Comparison of ENCODE assay signal across 8 mouse cellular contexts in the genomic region with DNA sequence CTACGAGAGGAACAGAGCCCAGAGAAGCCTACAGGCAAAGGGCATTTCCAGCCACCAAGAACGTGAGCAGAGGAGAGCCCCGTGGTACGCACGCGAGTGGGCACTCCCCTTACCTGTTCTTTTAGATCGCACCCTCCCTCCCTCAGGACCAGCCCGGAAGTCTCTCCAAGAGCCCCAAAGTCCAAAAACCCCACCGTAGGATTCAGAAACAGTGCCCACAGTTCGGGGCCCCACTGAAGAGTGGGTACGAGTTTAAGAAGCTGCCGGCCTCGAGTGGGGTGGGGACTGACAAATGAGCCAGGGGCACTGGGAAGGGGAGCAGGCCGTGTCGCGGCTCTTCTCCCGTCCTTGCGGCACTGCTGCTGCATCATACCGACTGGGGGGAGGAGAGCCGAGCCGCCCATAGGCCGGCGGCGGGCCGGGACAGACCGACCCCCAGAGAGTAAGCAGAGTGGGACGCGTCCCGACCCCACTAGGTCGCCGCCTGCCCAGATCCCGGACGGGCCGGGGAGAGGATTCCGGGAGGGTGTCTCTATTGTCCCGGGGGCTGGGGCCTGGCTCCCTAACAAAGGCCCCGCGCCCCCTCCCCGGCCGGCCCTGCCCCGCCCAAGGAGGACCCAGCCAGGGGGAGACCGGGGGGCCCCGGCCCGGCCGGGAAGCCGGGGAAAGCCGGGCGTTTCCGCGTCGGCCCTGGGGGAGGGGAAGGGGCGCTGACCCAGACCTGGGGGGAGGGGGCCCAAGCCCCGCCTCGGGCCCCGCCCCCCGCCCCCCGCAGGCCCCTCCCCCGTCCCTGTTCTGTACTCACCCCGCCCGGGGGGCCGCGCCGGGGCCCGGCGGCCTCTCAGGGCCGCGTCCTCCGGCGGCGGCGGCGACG. TPM values are rescaled to one million over a fixed set of nuclear protein-coding genes. Genes with fewer than 3 reads are reported as not detected.
DNase-seq lines count a peak whose midpoint lies in the region; ATAC-seq and TF ChIP-seq lines count a peak whose summit lies in the region.

No protein-coding gene starts in this region.

- H3K36me3 ChIP-seq in intestine, embryonic 16.5 days (ENCODE audit: control insufficient read depth, insufficient read depth, low read length), result peaks cover 4% of the 10 kb centered on the region; the same call in 1 of the 2 replicates
- H3K36me3 ChIP-seq in lung, embryonic 16.5 days (ENCODE audit: control insufficient read depth, insufficient read depth, low read length), result peaks cover 23% of the 10 kb centered on the region
- peaks cover 23% of the 10 kb centered on the region for H3K36me3 ChIP-seq in small intestine, adult 2 months (ENCODE audit: control insufficient read depth, insufficient read depth, low read length)

- TF ChIP-seq CTCF in brain, embryonic 14.5 days (IDR thresholded peaks at IDR 0.05; ENCODE audit: borderline replicate concordance, extremely low read depth, insufficient read depth, insufficient read length), result no peak
- TF ChIP-seq CTCF in small intestine, adult 2 months (IDR thresholded peaks at IDR 0.05; ENCODE audit: extremely low read depth, insufficient read length, insufficient replicate concordance, low read depth, low read length), result no peak

- no peaks in the 10 kb centered on the region for H3K27me3 ChIP-seq in intestine, embryonic 16.5 days (replicated peaks; ENCODE audit: control insufficient read depth, insufficient read depth, low read length)
- no peaks in the 10 kb centered on the region for H3K27me3 ChIP-seq in lung, embryonic 16.5 days (ENCODE audit: control insufficient read depth, insufficient read depth, low read depth, low read length)
- no peaks in the 10 kb centered on the region for H3K27me3 ChIP-seq in small intestine, adult 2 months (ENCODE audit: control insufficient read depth, insufficient read depth, low read length)

- peak; percentile 16 for ATAC-seq in intestine, embryonic 16.5 days
- peak; percentile 41; the same call in 1 of the 2 replicates for ATAC-seq in lung, embryonic 16.5 days (ENCODE audit: low read depth)

- 2% methylated on average over 43 of the region's 73 CpGs for WGBS in intestine, embryonic 16.5 days
- WGBS in lung, embryonic 16.5 days, result 1% methylated on average over 19 of the region's 73 CpGs
- WGBS in small intestine, adult 2 months, result 1% methylated on average over 46 of the region's 73 CpGs

- H3K4me2 ChIP-seq in intestine, embryonic 16.5 days (ENCODE audit: low read depth, low read length), result peak overlapping the region; percentile 79
- H3K4me2 ChIP-seq in lung, embryonic 16.5 days (ENCODE audit: low read depth, low read length), result peak overlapping the region; percentile 56

- peak overlapping the region; percentile 93 for H3K9ac ChIP-seq in intestine, embryonic 16.5 days (ENCODE audit: low read depth, low read length)
- H3K9ac ChIP-seq in lung, embryonic 16.5 days (ENCODE audit: low read length), result peak overlapping the region; percentile 90

- peak; percentile 46 to 68 for DNase-seq in layer of hippocampus, postnatal 10 days (ENCODE audit: low spot score in 2 of 2)
- no peak for DNase-seq in layer of hippocampus, adult 18-20 months (ENCODE audit: low spot score in 2 of 2)
- peak; percentile 78 for DNase-seq in brain, embryonic 14.5 days (ENCODE audit: low read depth)
- peak; percentile 36 for DNase-seq in forelimb bud, embryonic 11.5 days (ENCODE audit: low read depth, low spot score)
- DNase-seq in T-cell, adult 2 months (ENCODE audit: low spot score), result no peak

- no peaks in the 10 kb centered on the region for H3K9me3 ChIP-seq in intestine, embryonic 16.5 days (ENCODE audit: control insufficient read depth, low read length)
- no peaks in the 10 kb centered on the region for H3K9me3 ChIP-seq in lung, embryonic 16.5 days (ENCODE audit: control insufficient read depth, low read length)

- H3K27ac ChIP-seq in intestine, embryonic 16.5 days (ENCODE audit: low read length), result peak overlapping the region; percentile 99
- peak overlapping the region; percentile 99 for H3K27ac ChIP-seq in lung, embryonic 16.5 days (ENCODE audit: low read length)
- peak overlapping the region; percentile 84 for H3K27ac ChIP-seq in small intestine, adult 2 months (ENCODE audit: insufficient read depth, low read depth, low read length)

- peak; percentile 15; the same call in 1 of the 2 replicates for TF ChIP-seq POLR2A in brain, embryonic 14.5 days (IDR thresholded peaks at IDR 0.05; ENCODE audit: borderline replicate concordance, extremely low read depth, insufficient read depth, insufficient read length, poor library complexity, severe bottlenecking)
- no peak; the same call in 1 of the 2 replicates for TF ChIP-seq POLR2A in small intestine, adult 2 months (IDR thresholded peaks at IDR 0.05; ENCODE audit: low read depth, low read length)

- H3K4me1 ChIP-seq in intestine, embryonic 16.5 days (ENCODE audit: control insufficient read depth, insufficient read depth, low read length), result peaks cover 11% of the 10 kb centered on the region
- H3K4me1 ChIP-seq in lung, embryonic 16.5 days (replicated peaks; ENCODE audit: control insufficient read depth, insufficient read depth, low read length), result peaks cover 18% of the 10 kb centered on the region
- H3K4me1 ChIP-seq in small intestine, adult 2 months (ENCODE audit: control insufficient read depth, insufficient read depth, insufficient read length, low read length), result peaks cover 7% of the 10 kb centered on the region; the same call in 1 of the 2 replicates

- H3K4me3 ChIP-seq in intestine, embryonic 16.5 days (ENCODE audit: low read length), result peak overlapping the region; percentile 89
- H3K4me3 ChIP-seq in lung, embryonic 16.5 days (ENCODE audit: low read length), result peak overlapping the region; percentile 79
- H3K4me3 ChIP-seq in small intestine, adult 2 months (ENCODE audit: low read depth, low read length), result peak overlapping the region; percentile 68

RNA-seq across cellular contexts. Expression of gene Atxn7l3, which starts 0.6 kb away (rescaled TPM):
- total RNA-seq in layer of hippocampus, postnatal 10 days (2021), result 100 to 1,000 TPM; 146 to 150 TPM
- 100 to 1,000 TPM; 168 to 171 TPM for total RNA-seq in layer of hippocampus, adult 18-20 months (2021)
- polyA plus RNA-seq in brain, embryonic 14.5 days (2012; rRNA removed), result 116 and 130 TPM in 2 replicates
- polyA plus RNA-seq in intestine, embryonic 16.5 days (2015; fragmentation: Nextera tagmentation; extraction: Ambion mirVana), result 8.8 and 9.0 TPM in 2 replicates
- polyA plus RNA-seq in lung, embryonic 16.5 days (2015; fragmentation: Nextera tagmentation; extraction: Ambion mirVana), result 11.1 and 11.6 TPM in 2 replicates
- 15.1 and 30.2 TPM in 2 replicates for polyA plus RNA-seq in small intestine, adult 2 months (2012; rRNA removed)

RNA-seq across cellular contexts. Expression of gene Tmub2, which starts 11.1 kb away (rescaled TPM):
- total RNA-seq in layer of hippocampus, postnatal 10 days (2021), result 10 to 100 TPM; 55.2 to 60.4 TPM
- 10 to 100 TPM; 62.3 to 67.6 TPM for total RNA-seq in layer of hippocampus, adult 18-20 months (2021)
- 74.7 and 88.3 TPM in 2 replicates for polyA plus RNA-seq in brain, embryonic 14.5 days (2012; rRNA removed)
- 52.0 and 54.3 TPM in 2 replicates for polyA plus RNA-seq in intestine, embryonic 16.5 days (2015; fragmentation: Nextera tagmentation; extraction: Ambion mirVana)
- 52.8 and 60.2 TPM in 2 replicates for polyA plus RNA-seq in lung, embryonic 16.5 days (2015; fragmentation: Nextera tagmentation; extraction: Ambion mirVana)
- polyA plus RNA-seq in small intestine, adult 2 months (2012; rRNA removed), result 29.4 and 60.2 TPM in 2 replicates

RNA-seq across cellular contexts. Expression of gene Ubtf, which starts 23.7 kb away (rescaled TPM):
- 100 to 1,000 TPM; 112 to 125 TPM for total RNA-seq in layer of hippocampus, postnatal 10 days (2021)
- 100 to 1,000 TPM; 131 to 135 TPM for total RNA-seq in layer of hippocampus, adult 18-20 months (2021)
- 57.7 and 80.5 TPM in 2 replicates for polyA plus RNA-seq in brain, embryonic 14.5 days (2012; rRNA removed)
- polyA plus RNA-seq in intestine, embryonic 16.5 days (2015; fragmentation: Nextera tagmentation; extraction: Ambion mirVana), result 65.5 and 66.0 TPM in 2 replicates
- polyA plus RNA-seq in lung, embryonic 16.5 days (2015; fragmentation: Nextera tagmentation; extraction: Ambion mirVana), result 69.6 and 73.0 TPM in 2 replicates
- polyA plus RNA-seq in small intestine, adult 2 months (2012; rRNA removed), result 10.5 and 17.6 TPM in 2 replicates

RNA-seq across cellular contexts. Expression of gene Asb16, which starts 27.3 kb away (rescaled TPM):
- total RNA-seq in layer of hippocampus, postnatal 10 days (2021), result under 1 TPM; 0.64 to 0.76 TPM
- total RNA-seq in layer of hippocampus, adult 18-20 months (2021), result 1 to 10 TPM; 2.3 to 2.9 TPM
- 0.25 and 0.56 TPM in 2 replicates for polyA plus RNA-seq in brain, embryonic 14.5 days (2012; rRNA removed)
- 0.05 TPM in 2 replicates for polyA plus RNA-seq in intestine, embryonic 16.5 days (2015; fragmentation: Nextera tagmentation; extraction: Ambion mirVana)
- polyA plus RNA-seq in lung, embryonic 16.5 days (2015; fragmentation: Nextera tagmentation; extraction: Ambion mirVana), result 0.05 and 0.08 TPM in 2 replicates
- polyA plus RNA-seq in small intestine, adult 2 months (2012; rRNA removed), result 0.29 and 1.8 TPM in 2 replicates

RNA-seq across cellular contexts. Expression of gene BC030867, which starts 47.2 kb away (rescaled TPM):
- total RNA-seq in layer of hippocampus, postnatal 10 days (2021), result 1 to 10 TPM in 1 of 2 experiments, under 1 TPM in 1; 0.94 to 1.0 TPM
- total RNA-seq in layer of hippocampus, adult 18-20 months (2021), result 1 to 10 TPM in 1 of 2 experiments, under 1 TPM in 1; 0.86 to 1.8 TPM
- polyA plus RNA-seq in brain, embryonic 14.5 days (2012; rRNA removed), result 5.0 and 8.2 TPM in 2 replicates
- polyA plus RNA-seq in intestine, embryonic 16.5 days (2015; fragmentation: Nextera tagmentation; extraction: Ambion mirVana), result 12.4 and 15.9 TPM in 2 replicates
- polyA plus RNA-seq in lung, embryonic 16.5 days (2015; fragmentation: Nextera tagmentation; extraction: Ambion mirVana), result 18.7 and 19.4 TPM in 2 replicates
- 2.4 and 5.2 TPM in 2 replicates for polyA plus RNA-seq in small intestine, adult 2 months (2012; rRNA removed)

Comparison
In these comparisons a context has a peak if more than half of its experiments do, and no peak if none do; other contexts are left out.
1. DNase-seq: peak in layer of hippocampus, postnatal 10 days (2 of 2), brain, embryonic 14.5 days (single experiment) and forelimb bud, embryonic 11.5 days (single experiment); none in layer of hippocampus, adult 18-20 months (0 of 2) and T-cell, adult 2 months (single experiment).
2. Peak in every context shown above with its lines, with median percentiles within 50 percentile points of each other: H3K27ac ChIP-seq and H3K4me3 ChIP-seq.